Mouse (Mus musculus) thymus, postnatal 14 days (tissue): ENCODE data around the gene Ranbp17.

ENCODE experiments used
- DNase-seq: peaks from one replicate; pipeline ENCODE4 v3.0.0; 2021

The Ranbp17 gene

DNA sequence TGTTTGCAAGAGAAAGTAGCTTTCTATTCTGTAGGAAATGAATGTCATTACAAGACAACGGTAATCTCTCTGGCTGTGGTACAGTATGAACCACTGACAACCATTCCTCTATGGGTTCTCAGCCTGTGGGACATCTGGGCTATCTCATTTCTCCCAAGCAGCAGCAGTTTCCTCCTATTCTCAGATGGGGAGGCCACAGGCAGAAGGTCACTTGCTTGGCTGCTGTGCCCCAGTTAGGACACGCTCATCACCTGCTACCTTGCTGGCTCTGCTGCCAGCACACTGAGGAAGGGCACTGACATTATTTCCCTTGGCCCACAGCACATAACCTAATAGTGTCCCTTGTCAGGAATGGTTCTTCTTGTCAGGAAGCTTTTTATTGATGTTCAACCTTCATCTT is 285.4 kb downstream of the Ranbp17 start:
- no peak for DNase-seq

DNA sequence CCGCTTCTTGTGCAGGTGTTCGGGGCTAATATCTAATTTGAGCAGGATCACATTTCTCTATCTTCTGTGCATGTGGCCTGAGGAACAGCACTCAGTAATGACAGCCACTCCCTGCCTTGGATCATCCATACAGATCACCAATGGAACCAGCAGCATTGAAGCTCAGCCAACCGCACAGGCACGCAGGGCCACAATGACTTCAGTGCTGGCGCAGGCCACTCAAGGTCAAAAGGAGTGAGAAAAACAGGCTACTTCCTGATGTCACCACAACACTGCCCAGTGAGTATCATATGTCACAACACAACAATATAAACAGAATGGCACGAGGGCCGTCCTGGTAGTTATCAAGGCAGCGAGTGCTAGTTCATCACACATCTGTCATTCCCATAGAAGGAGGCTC is 287.0 kb downstream of the Ranbp17 start:
- DNase-seq: no peak

DNA sequence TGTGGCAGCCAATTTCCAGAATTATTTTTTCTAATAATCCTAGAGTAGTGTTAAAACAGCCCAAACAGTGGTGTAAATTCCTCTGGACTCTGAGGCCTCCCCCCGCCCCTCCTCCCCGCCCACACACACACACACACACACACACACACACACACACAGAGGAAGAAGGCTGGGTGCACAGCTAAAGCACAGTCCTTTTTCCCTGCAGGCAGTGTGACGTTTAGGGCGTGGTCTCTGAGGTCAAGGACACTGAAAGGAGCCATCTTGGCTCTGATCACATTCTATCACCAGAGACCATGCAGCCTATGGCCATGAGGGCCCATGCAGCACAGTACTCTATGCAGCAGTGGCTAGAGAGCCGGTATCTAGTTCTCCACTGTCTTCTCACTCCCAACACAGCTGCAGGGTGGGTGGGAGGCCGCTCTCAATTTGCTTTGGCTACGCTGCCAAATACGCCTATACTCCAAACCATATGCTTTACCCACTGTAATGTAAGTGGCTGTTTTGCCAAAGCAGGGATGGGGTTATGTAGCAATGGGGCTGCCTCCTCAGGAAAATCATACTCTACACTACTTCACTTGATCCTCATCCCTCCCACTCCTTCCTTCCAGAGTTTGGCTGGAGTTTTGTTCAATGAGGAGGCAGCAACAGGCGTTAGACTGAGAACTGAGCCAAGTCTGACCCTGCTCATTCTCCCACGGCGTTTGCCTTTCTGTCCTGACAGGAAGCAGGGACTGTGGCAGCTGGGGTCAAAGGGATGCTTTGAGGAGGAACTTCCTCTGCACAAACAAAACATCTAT is 291.8 kb downstream of the Ranbp17 start:
- DNase-seq: no peak

DNA sequence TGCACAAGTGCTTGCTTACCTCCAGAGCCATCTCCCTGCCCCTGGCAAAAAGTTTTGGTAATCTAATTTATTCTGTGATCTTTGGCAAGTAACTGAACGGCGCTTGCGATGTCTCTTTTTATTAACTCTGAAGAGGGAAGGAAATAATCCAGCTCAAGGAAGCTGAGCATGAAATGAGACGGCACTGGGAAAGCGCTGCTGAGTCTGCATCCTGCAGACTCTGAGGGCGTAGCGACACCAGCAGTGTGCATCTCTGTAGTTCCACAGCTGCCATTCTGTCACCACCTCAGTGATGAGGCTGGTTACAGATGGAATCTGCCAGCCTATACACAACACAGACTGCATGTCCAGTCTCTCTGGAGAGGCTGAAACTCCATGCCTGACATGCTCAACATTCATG is 292.8 kb downstream of the Ranbp17 start:
- no peak for DNase-seq

DNA sequence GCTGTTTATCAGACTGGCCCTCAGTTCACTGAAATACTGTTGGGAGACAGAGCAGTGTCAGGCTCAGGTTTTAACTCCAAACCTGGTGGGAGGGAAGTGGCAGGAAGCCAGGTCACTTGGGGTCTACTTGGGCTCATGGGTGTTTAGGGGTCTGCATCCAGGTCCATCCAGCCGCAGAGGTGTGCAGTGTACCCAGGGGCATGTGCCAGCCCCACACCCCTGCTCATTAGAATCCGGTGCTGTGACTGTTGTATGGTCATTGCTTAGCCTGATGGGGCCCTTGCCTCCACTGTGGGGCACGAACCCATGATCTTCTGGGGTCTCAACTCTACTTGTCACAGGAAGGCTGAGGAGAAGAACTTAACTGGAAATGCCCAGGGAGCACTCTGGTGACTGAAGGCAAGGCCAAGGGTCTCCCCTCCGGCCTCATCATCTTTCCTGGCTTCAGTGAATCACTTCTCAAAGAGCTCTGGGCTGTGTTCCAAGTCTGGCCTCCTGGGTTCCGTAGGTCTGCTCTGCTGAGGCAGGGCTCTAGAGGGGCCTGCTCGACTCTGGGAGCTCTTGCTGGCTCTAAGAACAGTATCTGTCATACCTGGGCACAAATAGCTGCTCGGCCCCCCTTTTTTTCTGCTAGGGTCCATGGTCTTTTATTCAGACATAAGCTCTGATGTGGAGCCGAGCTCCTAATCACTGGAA is 296.0 kb downstream of the Ranbp17 start:
- DNase-seq: no peak

DNA sequence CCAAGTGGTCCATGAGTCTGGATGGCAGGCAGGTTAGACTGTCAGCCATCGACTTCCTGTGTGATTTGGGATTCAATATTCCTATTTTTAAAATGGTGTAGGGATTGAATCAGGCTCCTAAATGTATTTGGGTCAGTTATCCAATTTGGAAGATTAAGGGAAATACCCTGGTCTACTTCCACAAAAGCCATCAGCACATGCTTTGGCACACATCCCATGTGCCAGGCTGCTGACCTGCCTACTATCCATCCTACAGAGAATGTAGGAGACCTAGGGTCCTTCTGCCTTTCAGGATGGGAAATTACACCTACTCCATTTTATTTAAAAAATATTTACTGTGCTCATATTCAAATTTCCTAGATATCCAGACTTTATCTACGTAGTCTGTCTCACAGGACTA is 306.1 kb downstream of the Ranbp17 start:
- no peak for DNase-seq

DNA sequence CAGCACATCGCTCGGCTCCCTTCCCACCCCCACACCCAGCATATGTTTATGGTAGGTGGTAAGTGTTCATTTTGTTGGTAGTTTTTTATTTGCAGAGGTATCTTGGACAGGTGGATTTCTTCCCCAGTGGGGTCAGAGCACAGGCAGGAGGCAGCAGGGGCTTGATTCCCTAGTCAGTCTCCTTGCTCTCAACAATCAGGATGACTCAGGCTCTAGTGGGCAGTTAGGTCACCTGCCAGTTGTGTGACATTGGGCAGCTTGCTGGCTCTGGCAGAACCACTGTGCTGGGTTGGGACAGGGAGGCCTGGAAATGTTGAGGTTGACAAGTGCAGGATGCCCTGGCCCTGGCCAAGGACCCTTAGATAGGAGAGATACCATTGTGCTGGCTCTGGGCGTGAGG is 308.6 kb downstream of the Ranbp17 start:
- DNase-seq: no peak

DNA sequence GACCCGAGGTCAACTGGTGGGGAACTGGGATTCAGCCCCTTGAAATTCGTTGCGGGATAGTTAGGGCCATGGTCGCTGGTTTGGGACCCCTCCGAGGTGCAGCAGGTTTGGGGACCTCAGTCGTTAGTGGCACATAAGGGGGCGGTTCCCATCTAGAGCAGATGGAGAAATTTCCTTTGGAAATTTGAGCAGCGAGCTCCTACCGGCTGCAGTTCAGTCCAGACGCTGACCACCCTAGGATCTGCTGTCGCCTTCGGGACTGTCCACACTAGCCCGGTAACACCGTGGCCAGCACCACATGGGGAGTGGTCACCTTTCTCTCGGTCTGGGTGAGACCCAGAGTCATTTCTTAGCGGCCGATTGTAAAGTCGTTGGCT is 309.2 kb downstream of the Ranbp17 start:
- DNase-seq: no peak

DNA sequence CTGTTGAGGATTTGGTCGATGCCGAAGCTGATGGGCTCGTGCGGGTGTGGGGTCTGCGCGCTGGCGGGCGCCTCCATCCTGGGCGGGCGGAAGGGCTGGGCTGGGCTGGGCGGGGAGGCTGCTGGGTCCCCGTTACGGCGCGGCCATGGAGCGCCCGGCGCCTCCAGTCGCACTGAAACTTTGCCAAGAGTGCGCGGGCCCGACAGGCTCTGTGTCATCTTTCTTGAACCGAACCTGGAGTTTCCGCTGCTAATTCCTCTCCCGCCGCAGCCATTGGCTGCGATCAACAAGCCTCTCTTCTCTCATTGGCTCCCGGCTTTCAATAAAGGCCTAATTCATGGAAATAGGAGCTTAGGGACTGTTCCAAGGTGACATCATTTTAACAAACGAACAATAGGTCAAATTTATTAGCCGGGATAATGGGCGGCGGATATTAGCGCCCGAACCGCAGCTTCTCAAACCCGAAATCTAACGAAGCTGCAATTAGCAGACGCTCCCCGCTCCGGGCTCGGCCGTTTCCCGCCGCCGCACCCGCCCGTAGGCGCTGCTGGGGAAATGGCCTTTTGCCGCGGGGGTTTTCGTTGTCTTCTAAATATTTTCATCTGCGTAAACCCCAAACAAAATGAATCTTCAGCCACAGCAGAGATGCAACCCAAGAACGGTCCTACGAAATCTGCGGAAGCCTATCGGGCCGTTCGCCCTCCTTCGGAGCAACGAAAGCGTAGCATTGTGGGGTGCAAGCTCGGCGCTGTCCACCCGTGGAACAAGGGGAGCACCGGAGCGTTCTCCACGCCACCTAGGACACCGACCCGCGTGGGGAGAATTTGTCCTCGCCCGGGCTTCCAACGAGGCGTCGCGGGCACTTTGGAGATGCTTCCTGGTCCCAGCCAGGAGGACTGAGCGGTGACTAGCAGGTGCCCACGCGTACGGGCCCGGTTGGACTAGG is 309.9 kb downstream of the Ranbp17 start, which contains the start of gene Tlx3:
TSS of gene Tlx3 (minus strand) at position 207 of the 946 bp plus-strand sequence.
- no peak for DNase-seq

DNA sequence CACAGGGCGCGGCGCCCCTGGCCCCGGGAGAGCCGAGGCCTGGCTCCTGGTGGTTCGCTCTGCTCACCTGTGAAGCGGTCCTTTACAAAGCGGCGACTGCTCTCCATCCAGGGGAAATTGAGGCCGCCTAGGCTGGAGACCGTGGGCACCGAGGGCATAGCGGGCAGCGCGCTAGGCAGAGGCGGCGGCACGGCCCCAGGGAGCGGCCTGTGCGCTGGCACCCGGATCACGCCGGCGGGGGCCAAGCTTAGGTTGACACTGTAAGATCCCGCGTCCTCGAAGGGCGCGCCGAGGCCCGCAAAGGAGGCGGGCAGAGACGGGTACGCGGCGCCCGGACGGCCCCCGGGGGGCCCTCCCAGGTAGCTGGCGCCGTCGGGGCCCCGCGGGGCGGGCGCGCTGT is 310.6 kb downstream of the Ranbp17 start:
- DNase-seq: no peak

DNA sequence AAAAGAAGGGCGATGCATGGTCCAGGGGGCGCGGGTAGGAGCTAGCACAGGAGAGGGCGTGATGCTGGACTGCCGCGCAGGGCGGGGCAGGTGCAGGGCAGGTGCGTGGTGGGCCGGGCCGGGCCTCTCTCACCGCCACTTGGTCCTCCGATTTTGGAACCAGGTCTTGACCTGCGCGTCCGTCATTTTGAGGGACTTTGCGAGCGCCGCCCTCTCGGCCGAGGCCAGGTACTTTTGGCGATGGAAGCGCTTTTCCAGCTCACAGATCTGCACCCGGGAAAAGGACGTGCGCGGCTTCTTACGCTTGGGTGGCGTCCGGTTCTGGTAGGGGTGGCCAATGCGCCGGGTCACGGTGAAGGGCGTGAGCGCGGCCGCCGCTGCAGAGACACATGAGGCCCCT is 311.2 kb downstream of the Ranbp17 start:
- no peak for DNase-seq

DNA sequence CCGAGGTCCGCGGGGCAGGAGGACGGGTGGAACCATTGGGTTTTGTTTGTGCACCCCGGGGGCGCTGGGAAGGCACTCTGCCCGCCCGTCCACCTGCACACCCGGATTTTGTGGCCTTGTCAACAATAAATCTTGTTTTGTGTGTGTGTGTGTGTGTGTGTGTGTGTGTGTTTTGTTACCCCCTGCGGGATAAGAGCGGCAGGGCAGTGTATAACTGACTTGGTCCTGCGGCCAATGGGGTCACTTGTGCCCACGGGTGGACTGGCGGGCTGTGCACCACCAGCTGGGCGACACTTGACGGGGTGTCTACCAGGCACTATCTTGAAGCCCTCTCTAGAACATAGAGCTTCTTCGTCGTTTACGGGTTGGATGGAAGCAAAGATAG is 311.9 kb downstream of the Ranbp17 start:
- no peak for DNase-seq

DNA sequence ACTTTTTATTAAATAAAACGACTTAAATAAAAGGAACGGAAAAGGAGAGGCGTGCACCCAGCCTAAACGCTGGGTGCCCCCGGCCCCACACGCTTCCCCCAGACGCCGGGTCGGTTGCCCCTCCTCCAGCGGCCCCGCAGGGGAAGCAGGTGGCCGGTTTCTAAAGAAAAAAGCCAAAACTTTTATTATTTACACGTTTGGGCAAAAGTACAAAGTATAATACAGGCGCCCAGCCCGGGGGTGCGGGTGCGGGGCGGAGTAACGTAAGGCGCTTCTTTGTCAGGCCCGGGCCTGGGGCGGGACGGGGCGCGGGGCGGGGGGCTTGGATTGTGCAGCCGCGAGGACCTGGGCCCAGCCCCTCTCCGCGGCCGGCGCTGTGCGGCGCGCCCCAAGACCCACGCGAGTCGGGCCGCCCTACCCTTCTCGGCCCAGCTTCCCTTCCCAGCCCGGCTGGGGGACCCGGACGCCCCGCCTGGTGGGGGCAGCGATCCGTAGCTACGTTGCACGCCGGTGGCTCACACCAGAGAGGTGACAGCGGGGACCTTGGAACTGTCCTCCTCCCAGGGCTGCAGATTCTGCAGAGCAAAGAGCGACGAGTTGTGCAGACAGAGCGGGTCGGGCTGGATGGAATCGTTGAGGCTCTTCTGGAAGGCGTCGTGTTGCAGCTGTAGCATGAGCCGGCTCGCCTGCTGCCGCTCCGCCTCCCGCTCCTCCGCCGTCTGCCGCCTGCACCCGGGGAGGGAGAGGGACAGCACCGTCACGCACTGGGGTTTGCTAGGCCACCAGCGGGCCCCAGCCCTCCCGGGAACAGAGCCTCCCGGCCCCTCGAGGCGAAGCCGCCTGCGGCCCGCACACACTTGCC is 312.6 kb downstream of the Ranbp17 start:
- no peak for DNase-seq

DNA sequence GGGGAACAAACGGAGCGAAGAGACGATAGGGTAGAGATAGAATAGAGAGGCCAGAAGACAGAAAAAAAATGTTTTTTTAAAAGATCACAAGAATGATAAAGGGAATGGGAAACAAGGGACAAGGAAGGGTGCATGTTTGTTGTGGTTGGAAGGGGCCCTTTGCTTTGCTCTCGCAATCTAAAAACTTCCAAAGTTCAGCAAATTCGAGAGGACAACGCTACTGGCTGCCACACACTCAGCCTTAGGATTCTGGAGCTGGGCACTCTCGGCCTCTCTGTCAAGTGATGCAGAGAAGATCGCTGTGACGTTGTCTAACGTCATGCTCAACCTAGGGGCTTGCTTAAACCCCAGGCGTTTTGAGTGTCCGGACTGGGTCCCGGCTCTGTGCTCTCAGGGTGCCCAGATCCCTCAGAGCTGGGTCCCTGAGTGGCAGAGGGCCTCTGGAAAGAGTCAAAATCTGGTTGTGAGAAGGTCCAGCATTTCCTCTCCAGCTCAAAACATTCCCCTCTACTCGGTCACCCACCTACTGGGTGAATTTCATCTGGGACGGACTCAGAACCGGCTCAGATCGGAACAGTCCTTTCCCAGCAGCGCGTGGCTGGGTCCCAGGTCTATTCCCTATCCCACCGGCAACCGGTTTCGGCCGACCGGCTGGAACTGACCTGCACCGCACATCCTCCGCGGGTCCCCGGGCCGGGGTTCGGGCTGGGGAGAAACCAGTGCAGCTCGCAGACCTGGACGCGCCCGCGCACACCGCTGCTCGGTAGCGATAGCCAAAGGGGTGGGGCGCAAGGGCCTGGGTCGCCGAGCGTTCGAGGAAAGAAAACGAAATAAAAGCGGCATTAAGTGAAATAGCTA is 313.4 kb downstream of the Ranbp17 start:
- no peak for DNase-seq

DNA sequence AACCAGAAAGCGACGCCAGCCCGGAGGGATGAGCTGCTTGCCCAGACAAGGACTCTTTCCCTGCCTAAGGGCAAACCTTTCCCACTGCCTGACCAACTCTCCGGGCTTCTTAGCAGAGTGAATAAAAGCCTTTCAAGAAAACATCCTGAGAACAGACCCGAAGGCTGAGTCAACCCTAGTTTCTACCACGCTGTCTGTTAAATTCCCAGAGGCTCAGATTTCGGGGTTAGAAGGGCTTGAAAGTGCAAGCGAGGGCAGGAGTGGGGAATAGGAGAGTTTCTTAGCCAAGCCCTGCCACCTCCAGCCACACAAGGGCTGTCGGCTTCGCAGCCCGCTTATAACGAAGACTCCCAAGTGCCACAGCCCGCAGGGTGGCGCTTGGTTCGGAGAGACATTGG is 314.4 kb downstream of the Ranbp17 start:
- DNase-seq: no peak

DNA sequence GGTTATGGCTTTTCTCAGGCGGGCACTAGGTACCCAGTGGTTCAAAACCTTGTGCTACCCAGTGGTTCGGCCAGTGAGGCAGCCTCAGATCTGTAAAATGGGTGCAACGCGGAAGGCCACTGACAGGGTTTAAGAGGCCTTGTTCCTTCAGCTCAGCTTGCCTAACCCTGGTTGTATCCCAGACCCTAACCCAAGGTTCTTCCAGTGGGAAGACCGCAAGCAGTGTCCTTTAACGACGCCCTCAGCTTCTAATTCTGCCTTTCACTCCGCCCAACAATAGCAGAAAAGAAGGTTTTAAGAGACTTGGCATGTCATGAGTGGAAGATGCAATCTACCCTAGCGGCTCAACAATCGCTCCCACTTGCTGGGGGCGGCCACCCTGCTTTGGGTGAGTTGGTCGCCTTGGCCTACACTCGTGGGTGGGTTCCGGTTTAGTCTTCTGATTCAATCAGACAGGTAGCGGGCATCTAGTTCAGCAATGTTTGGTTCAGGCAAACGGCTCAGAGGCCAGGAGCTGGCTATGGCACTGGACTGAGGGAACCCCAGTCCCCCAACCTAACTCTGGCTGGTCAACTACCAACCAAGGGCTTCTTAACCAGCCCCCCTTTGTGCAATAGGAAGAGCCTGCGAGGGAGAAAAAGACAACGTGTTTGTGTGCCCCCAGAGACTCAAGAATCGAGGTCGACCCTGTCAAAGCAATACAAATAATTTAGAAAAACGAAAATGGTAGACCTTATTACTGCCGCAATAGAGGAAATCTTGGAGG is 315.0 kb downstream of the Ranbp17 start:
- DNase-seq: no peak

DNA sequence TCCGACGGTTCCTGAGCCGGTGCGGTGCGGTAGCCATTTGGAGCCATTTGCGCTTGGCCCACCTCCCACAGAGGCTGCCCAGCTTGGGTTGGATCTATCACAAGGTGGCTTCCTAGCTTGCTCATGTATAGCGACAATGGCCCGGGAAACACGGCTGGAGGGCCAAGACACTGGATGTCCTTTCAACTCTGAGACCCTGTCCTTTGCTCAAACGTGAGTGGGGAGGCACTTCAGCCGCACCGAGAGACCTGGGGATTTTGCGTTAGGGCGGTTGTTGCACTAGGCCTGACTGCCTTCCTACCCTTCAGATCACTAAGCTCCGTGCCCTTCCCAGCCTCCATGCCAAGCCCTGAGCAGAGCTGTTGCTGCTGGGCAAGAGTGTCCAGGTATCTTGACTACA is 315.9 kb downstream of the Ranbp17 start:
- DNase-seq: no peak

DNA sequence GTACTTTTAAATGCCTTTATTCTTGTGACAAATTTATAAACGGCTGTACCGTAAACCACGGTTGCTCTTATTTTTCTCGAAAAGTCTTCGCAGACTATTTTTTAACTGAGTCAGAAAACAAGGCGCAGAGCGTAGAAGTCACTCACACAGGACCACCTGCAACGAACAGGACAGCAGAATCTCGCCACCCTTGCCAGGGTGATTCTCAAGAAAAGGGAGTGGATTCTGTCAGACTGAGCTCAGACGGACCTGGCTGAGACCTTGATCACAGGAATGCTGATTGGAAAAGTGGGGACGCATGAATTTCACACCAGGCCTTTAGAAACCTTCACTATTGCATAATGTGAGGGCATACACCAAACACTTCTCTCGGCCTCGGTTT is 316.4 kb downstream of the Ranbp17 start:
- no peak for DNase-seq

DNA sequence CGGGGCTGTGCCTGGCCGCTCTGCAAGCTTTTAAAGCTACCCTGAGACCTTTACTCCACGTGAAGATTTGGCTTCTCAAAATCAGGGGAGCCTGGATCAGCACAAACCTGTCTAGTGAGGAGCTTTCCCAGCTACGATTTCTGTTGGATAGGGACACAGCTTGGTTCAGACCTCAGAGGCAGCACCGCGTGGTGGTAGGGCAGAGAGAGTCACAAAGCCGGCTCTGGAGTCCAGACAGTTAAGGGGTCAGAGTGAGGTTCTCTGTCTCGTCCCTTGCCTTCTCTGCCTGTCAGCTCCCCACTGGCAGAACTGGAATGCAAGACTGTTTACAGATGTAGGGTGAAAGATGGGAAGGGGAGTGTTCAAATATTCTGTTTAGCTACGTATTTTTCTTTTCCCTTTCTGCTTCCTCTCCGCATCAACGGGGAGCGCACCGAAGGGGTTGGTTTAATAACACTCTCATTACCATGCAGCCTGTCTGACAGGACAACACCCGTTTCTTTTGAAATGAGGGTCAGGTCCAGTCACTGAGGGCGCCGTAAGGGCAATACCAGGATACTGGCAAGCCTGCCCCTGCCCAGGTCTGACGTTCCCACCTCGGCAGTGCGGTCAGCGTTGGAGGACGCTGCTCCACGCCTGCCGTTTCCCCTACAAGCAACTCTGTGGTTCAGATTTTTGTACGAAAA is 317.0 kb downstream of the Ranbp17 start:
- no peak for DNase-seq
